Mouse (Mus musculus) lung, adult 10 weeks (tissue): Measurements from ENCODE around the gene Hoxc10. TPM values are rescaled to one million over a fixed set of nuclear protein-coding genes. Genes with fewer than 3 reads are reported as not detected.

ENCODE experiments used
- polyA plus RNA-seq: library from polyadenylated mRNA; stranded (reverse); fragments of 350-450 nt; fragmentation: Illumina TruSeq; extraction: RNeasy Lipid Tissue Mini Kit (QIAGEN cat#74804); gene quantifications from one replicate; pipeline ENCODE4 v1.2.3, GENCODE M21; 2014; ENCODE audit warnings: low read depth, low replicate concordance; ENCODE audit not compliant: insufficient read depth

The Hoxc10 gene
- not detected for polyA plus RNA-seq

DNA sequence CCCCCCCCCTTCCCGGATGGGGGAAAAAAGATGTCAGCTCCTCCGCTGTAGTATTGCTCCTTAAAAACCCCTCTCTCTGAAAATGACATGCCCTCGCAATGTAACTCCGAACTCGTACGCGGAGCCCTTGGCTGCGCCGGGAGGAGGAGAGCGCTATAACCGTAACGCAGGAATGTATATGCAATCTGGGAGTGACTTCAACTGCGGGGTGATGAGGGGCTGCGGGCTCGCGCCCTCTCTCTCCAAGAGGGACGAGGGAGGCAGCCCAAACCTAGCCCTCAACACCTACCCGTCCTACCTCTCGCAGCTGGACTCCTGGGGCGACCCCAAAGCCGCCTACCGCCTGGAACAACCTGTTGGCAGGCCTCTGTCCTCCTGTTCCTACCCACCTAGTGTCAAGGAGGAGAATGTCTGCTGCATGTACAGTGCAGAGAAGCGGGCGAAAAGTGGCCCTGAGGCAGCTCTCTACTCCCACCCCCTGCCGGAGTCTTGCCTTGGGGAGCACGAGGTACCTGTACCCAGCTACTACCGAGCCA is at the start of gene Hoxc10:
Gene Hoxc10, plus strand, starts transcription at position 21 of the 536 bp plus-strand sequence.

DNA sequence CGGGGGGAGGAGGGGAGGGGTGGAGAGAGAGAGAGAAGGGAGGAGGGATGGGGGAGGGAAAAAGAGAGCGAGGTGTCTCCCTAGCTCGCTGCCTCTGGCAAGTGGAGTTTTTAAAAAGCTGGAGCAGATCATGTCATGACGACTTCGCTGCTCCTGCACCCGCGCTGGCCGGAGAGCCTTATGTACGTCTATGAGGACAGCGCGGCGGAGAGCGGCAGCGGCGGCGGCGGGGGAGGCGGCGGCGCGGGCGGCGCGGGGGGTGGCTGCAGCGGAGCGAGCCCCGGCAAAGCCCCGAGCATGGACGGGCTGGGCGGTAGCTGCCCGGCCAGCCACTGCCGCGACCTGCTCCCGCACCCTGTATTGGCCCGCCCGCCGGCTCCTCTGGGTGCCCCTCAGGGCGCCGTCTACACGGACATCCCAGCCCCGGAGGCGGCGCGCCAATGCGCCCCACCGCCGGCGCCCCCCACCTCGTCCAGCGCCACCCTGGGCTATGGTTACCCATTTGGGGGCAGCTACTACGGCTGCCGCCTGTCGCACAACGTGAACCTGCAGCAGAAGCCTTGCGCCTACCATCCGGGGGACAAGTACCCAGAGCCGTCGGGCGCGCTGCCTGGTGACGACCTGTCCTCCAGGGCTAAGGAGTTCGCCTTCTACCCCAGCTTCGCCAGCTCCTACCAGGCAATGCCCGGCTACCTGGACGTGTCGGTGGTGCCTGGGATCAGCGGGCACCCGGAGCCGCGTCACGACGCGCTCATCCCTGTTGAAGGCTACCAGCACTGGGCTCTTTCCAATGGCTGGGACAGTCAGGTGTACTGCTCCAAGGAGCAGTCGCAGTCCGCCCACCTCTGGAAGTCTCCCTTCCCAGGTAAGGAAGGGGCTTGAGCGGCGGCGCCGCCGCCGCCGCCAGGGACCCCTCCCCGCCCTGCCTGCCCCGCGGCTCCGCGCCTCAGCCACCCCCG is 45.3 kb upstream of the Hoxc10 start, which contains the start of gene Hoxc13:
Gene Hoxc13, plus strand, starts transcription at position 51 of the 959 bp plus-strand sequence.

DNA sequence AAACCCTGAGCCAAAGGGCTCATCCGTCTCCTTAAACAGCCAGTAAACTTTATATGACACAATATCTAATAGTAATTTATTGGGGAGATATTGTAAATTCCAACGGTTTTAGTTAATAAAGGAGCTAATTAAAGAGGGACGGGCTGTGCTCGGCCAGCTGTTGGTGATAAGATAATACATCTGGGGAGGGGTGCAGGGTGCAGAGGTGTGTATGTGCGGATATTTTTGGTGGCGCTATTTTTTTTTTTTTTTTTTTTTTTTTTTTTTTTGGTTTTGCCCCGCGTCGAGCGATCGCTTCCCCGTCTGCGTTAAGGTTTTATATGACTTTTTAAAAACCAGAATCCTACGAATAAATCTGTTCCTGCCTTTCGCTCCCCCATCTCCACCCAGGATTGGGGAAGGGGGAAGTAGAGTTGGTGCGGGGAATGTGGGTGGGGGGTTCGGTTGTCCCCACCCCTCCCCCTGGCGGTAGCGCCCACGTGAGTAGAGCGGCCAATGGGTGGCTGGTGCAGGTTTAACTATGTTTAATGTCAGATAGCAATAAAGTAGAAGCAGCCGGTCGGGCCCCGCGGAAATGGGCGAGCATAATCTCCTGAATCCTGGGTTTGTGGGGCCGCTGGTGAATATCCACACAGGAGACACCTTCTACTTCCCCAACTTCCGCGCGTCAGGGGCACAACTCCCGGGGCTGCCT is 30.2 kb upstream of the Hoxc10 start, which contains the start of gene Hoxc12:
Gene Hoxc12, plus strand, starts transcription at position 479 of the 694 bp plus-strand sequence.

DNA sequence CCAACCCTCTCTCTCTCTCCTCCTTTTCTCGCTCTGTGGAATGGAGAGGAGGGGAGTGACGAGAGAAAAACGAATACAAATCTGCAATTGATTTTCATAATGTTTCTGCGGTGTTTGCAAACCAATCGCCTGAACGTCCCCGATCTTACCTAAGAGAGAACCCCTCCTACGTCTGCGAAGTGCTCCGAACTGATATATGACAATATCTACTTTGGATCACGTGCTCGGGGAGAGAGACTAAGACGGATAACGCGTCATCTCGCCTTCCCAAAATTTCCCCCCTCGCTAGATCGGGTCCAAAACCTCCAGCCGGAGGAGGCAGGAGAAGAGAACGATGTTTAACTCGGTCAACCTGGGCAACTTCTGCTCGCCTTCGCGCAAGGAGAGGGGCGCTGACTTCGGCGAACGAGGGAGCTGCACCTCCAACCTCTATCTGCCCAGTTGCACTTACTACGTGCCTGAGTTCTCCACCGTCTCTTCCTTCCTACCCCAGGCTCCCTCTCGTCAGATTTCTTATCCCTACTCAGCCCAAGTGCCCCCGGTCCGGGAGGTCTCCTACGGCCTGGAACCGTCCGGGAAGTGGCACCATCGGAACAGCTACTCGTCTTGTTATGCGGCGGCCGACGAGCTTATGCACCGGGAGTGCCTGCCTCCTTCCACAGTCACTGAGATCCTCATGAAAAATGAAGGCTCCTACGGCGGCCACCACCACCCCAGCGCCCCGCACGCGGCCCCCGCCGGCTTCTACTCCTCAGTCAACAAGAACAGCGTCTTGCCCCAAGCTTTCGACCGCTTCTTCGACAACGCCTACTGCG is 12.2 kb upstream of the Hoxc10 start, which contains the start of gene Hoxc11:
Gene Hoxc11, plus strand, starts transcription at position 236 of the 815 bp plus-strand sequence.

DNA sequence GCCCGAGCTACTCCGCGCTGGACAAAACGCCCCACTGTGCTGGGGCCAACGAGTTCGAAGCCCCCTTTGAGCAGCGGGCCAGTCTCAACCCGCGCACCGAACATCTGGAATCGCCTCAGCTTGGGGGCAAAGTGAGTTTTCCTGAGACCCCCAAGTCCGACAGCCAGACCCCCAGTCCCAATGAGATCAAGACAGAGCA is 615 bp downstream of the Hoxc10 start, which contains the start of gene Hoxc5:
Gene Hoxc5, plus strand, starts transcription at position 132 of the 199 bp plus-strand sequence.

DNA sequence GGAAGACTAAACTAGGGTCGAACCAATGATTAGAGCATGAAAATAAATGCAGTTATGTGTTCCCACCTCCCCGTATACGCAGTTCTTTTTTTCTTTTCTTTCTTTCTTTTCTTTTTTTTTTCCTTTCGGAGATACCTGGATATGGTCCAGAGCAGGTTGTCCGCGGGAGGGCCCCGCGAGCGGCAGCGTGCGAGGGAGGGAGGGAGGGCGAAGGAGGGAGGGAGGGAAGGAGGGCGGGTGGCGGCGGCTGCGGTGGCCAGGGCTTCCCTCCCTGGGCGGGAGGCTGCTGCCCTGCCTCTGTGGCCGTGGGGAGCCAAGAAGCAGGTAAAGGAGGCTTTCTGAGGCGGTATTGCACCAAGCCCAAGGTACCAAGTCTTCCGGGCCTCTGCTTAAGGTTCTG is 9.6 kb downstream of the Hoxc10 start, which contains the start of gene Hoxc9:
Gene Hoxc9, plus strand, starts transcription at position 269 of the 400 bp plus-strand sequence.

DNA sequence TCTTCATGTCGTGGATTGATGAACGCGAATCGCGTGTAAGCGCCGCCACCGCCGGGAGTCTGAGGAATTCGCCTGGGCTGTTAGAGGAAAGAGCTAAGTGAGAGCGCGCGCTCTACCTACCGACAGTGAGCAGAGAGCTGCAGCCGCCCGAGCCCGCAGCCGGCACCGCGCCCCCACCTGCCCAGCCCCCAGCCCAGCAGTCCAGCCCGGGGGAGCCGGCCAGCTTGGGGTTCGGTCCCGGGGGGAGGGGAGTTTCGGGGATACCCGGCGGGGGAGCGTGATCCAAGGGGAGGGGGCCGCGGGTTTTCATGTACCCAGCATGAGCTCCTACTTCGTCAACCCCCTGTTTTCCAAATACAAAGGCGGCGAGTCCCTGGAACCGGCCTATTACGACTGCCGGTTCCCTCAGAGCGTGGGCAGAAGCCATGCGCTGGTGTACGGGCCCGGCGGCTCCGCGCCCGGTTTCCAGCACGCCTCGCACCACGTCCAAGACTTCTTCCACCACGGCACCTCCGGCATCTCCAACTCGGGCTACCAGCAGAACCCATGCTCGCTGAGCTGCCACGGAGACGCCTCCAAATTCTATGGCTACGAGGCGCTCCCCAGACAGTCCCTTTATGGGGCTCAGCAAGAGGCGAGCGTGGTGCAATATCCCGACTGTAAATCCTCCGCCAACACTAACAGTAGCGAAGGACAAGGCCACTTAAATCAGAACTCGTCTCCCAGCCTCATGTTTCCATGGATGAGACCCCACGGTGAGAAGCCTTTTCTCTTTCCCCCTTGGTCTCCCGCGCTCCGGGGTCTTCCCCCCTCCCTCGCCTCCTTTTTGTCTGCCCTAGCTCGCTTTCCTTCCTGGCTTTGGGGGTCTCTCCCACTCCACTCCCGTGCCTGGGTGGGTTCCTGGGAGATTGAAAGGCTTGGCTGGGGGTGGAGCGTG is 24.1 kb downstream of the Hoxc10 start, which contains the start of gene Hoxc8:
Gene Hoxc8, plus strand, starts transcription at position 147 of the 937 bp plus-strand sequence.

DNA sequence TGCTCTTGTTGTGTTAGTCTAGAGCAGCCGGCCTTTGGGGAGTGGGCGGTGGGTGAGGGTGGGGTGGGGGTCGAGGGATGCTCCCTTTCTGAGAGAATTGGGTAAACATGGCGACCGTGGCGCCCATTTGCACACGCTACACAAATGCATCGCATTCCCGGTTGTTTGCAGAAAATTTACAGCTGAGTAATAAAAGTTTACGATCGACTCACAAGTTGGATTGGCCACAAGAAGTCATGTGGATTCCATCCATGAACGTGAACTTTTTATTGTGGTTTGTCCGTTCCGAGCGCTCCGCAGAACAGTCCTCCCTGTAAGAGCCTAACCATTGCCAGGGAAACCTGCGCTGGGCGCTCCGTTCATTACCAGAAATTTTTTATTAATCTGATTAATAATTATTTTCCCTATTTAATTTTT is 31.4 kb downstream of the Hoxc10 start, which contains the start of gene Hoxc6:
Gene Hoxc6, plus strand, starts transcription at position 319 of the 417 bp plus-strand sequence.

DNA sequence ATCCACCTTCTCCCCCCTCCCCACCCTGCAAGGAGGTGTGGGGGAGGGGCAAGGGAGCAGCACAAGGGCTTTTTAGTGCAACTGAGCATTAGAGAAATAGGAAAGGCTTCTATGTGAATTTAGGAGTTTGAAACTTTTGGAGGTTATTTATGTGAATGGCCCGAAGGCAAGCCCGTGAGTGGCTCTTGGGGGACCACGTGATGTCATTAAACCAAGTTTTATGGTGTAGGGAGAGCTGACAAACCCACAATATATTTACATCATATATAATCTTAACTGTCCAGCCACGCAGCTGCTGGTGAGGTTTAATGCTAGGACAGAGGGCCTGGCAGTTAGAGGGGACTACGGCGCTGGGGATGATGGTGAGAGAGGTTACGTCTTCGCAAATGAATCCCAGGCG is 52.0 kb downstream of the Hoxc10 start, which contains the start of gene Hoxc4:
Gene Hoxc4, plus strand, starts transcription at position 299 of the 400 bp plus-strand sequence.

Other genes starting within 250 kb of the Hoxc10 start
- 44.1 TPM for gene Calcoco1, start 244.6 kb upstream of the Hoxc10 start, polyA plus RNA-seq
- gene Hoxc13, start 45.7 kb upstream of the Hoxc10 start, polyA plus RNA-seq, result not detected
- gene Hoxc12, start 30.0 kb upstream of the Hoxc10 start, polyA plus RNA-seq, result not detected
- gene Hoxc11, start 12.4 kb upstream of the Hoxc10 start, polyA plus RNA-seq, result not detected
- 0.30 TPM for gene Hoxc5, start 647 bp downstream of the Hoxc10 start, polyA plus RNA-seq
- not detected for gene Hoxc9, start 9.6 kb downstream of the Hoxc10 start, polyA plus RNA-seq
- gene Hoxc8, start 23.8 kb downstream of the Hoxc10 start, polyA plus RNA-seq, result not detected
- not detected for gene Hoxc6, start 31.5 kb downstream of the Hoxc10 start, polyA plus RNA-seq
- gene Hoxc4, start 52.1 kb downstream of the Hoxc10 start, polyA plus RNA-seq, result 0.11 TPM
- 6.3 TPM for gene Smug1, start 200.3 kb downstream of the Hoxc10 start, polyA plus RNA-seq